Mouse (Mus musculus) erythroblast, embryonic 14.5 days (primary cell): ENCODE measurements around the gene E130309D02Rik.

ENCODE experiments used
- GATA1 ChIP-seq: IDR thresholded peaks from 2 replicates; pipeline ENCODE4 v1.6.1; 2012; ENCODE audit warnings: low read length, inconsistent platforms, mixed read lengths
- TAL1 ChIP-seq: IDR thresholded peaks from 3 replicates; pipeline ENCODE4 v1.6.1; 2012; ENCODE audit warnings: low read length, inconsistent platforms, mixed read lengths

DNA sequence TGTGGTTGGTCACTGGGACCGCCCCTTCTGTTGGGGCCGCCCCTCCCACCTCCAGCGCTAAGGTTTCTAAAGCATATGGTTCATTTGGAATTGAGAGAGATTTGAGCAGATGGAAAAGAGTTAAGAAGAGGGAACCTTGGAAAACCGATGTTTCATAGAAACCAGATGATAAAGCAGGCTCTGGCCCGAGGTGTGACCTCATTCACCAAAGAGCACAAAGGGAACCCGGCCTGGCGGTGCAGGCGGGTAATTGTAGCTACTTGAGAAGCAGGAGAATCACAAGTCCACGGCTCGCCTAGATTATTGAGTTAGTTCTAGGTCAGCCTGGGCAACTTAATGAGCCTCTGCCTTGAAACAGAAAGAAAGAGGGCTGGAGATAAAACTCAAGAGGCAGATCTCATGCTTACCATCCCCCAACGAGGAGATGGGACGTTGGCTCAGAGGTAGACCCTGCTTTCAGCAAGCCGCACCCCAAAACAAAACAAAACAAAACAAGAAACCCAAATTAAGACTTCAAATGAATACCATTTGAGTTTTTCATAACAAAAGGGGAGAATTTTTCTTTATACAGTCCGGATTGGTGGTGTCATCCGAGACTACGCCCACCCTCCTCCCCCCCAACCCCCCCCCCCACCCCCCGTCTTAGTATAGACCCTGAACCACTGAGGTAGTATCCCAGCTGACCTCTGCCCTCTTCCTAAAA, 41.7 kb upstream of the E130309D02Rik start, which contains the start of gene Grid2ip:
- TF ChIP-seq GATA1 (no peak), TAL1 (no peak)
